30 mouse cellular contexts compared by ENCODE assay signal in genomic region chr17:64581133-64581532, GRCm38 (mm10). TPM values are rescaled to one million over a fixed set of nuclear protein-coding genes. Genes with fewer than 3 reads are reported as not detected.
DNase-seq lines count a peak whose midpoint lies in the region; ATAC-seq lines count a peak whose summit lies in the region.
"Had no signal": no experiment of that assay in that cellular context is flagged by ENCODE, and none has a peak within 500 bp of the region (broad histone marks: within the 10 kb centered on the region; RNA-seq: fewer than 3 reads in every experiment).

No protein-coding gene starts in this region.

- WGBS in forebrain, embryonic 14.5 days = 76% methylated on average over 6 of the region's 6 CpGs
- WGBS in forebrain, embryonic 12.5 days = 89% methylated on average over 6 of the region's 6 CpGs
- WGBS in midbrain, embryonic 15.5 days = 86% methylated on average over 6 of the region's 6 CpGs
- WGBS in intestine, embryonic 16.5 days = 87% methylated on average over 6 of the region's 6 CpGs

- H3K27ac ChIP-seq in forebrain, embryonic 14.5 days (ENCODE audit: low read depth, low read length) = no peak overlapping the region
- H3K27ac ChIP-seq in forebrain, embryonic 12.5 days = no peak overlapping the region
- H3K27ac ChIP-seq in midbrain, embryonic 15.5 days = no peak overlapping the region
- H3K27ac ChIP-seq in intestine, embryonic 16.5 days (ENCODE audit: low read length) = no peak overlapping the region
- H3K27ac ChIP-seq: embryonic facial prominence, embryonic 12.5 days; embryonic facial prominence, embryonic 15.5 days; heart, embryonic 15.5 days; hindbrain, embryonic 14.5 days; hindbrain, postnatal 0 days had no signal

- peak; percentile 67 for DNase-seq in forebrain, embryonic 14.5 days (ENCODE audit: low spot score)
- DNase-seq in layer of hippocampus, adult 11-12 months (ENCODE audit: low spot score) = peak; percentile 19
- no peak for DNase-seq in layer of hippocampus, adult 9-11 months
- peak; percentile 26 for DNase-seq in brain, adult 2 months (ENCODE audit: low read depth, low spot score)
- peak; percentile 58 for DNase-seq in brain, embryonic 18.5 days (ENCODE audit: low read depth, low spot score)
- DNase-seq: adrenal gland, postnatal 10 days; adrenal gland, postnatal 36 days; B cell, adult 2 months; cerebellum, adult 18-20 months; cerebellum, adult 9-10 months; cerebellum, postnatal 14 days; gastrocnemius, postnatal 25 days; heart, adult 18-20 months; heart, postnatal 10 days; heart, postnatal 36 days; kidney, adult 2 months had no signal

- H3K4me3 ChIP-seq in forebrain, embryonic 14.5 days (ENCODE audit: low read depth, low read length) = no peak overlapping the region
- no peak overlapping the region for H3K4me3 ChIP-seq in forebrain, embryonic 12.5 days (replicated peaks)
- no peak overlapping the region for H3K4me3 ChIP-seq in midbrain, embryonic 15.5 days
- no peak overlapping the region for H3K4me3 ChIP-seq in intestine, embryonic 16.5 days (ENCODE audit: low read length)
- H3K4me3 ChIP-seq: embryonic facial prominence, embryonic 12.5 days; embryonic facial prominence, embryonic 15.5 days; heart, embryonic 12.5 days; heart, embryonic 15.5 days had no signal

- no peaks in the 10 kb centered on the region for H3K36me3 ChIP-seq in forebrain, embryonic 14.5 days (ENCODE audit: control insufficient read depth, insufficient read depth, low read length)
- H3K36me3 ChIP-seq in forebrain, embryonic 12.5 days (replicated peaks) = no peaks in the 10 kb centered on the region
- H3K36me3 ChIP-seq in midbrain, embryonic 15.5 days (replicated peaks) = no peaks in the 10 kb centered on the region
- H3K36me3 ChIP-seq in intestine, embryonic 16.5 days (ENCODE audit: control insufficient read depth, insufficient read depth, low read length) = no peaks in the 10 kb centered on the region
- H3K36me3 ChIP-seq: embryonic facial prominence, embryonic 12.5 days; embryonic facial prominence, embryonic 15.5 days; G1E; heart, embryonic 12.5 days; heart, embryonic 15.5 days had no signal

- no peak overlapping the region for H3K4me2 ChIP-seq in forebrain, embryonic 14.5 days (ENCODE audit: low read length)
- H3K4me2 ChIP-seq in forebrain, embryonic 12.5 days = no peak overlapping the region
- no peak overlapping the region for H3K4me2 ChIP-seq in midbrain, embryonic 15.5 days
- no peak overlapping the region for H3K4me2 ChIP-seq in intestine, embryonic 16.5 days (ENCODE audit: low read depth, low read length)
- H3K4me2 ChIP-seq: embryonic facial prominence, embryonic 12.5 days; embryonic facial prominence, embryonic 15.5 days; heart, embryonic 12.5 days; heart, embryonic 15.5 days; hindbrain, embryonic 14.5 days had no signal

- peak; percentile 72; the same call in 1 of the 2 replicates for ATAC-seq in forebrain, embryonic 14.5 days
- ATAC-seq in forebrain, embryonic 12.5 days (ENCODE audit: low FRiP score) = no peak
- ATAC-seq in midbrain, embryonic 15.5 days (replicated peaks) = no peak
- ATAC-seq in intestine, embryonic 16.5 days = no peak
- ATAC-seq: hindbrain, postnatal 0 days; inflammation-experienced regulatory T-cells, adult 6 months; intestine, postnatal 0 days; Patski had no signal

- H3K9me3 ChIP-seq in forebrain, embryonic 14.5 days (replicated peaks; ENCODE audit: control insufficient read depth, low read length) = no peaks in the 10 kb centered on the region
- no peaks in the 10 kb centered on the region for H3K9me3 ChIP-seq in forebrain, embryonic 12.5 days
- H3K9me3 ChIP-seq in midbrain, embryonic 15.5 days = no peaks in the 10 kb centered on the region
- no peaks in the 10 kb centered on the region for H3K9me3 ChIP-seq in intestine, embryonic 16.5 days (ENCODE audit: control insufficient read depth, low read length)
- H3K9me3 ChIP-seq: embryonic facial prominence, embryonic 12.5 days; embryonic facial prominence, embryonic 15.5 days; heart, embryonic 12.5 days; heart, embryonic 15.5 days had no signal

- no peaks in the 10 kb centered on the region; the same call in 1 of the 2 replicates for H3K4me1 ChIP-seq in forebrain, embryonic 14.5 days (ENCODE audit: control insufficient read depth, insufficient read depth, low read length)
- H3K4me1 ChIP-seq in forebrain, embryonic 12.5 days = no peaks in the 10 kb centered on the region; the same call in 1 of the 2 replicates
- peaks cover 4% of the 10 kb centered on the region; the same call in 1 of the 2 replicates for H3K4me1 ChIP-seq in midbrain, embryonic 15.5 days
- H3K4me1 ChIP-seq in intestine, embryonic 16.5 days (ENCODE audit: control insufficient read depth, insufficient read depth, low read length) = no peaks in the 10 kb centered on the region; the same call in 1 of the 2 replicates
- H3K4me1 ChIP-seq: embryonic facial prominence, embryonic 12.5 days; embryonic facial prominence, embryonic 15.5 days; heart, embryonic 12.5 days; heart, embryonic 15.5 days had no signal

- H3K9ac ChIP-seq in forebrain, embryonic 14.5 days (ENCODE audit: low read length) = no peak overlapping the region
- no peak overlapping the region for H3K9ac ChIP-seq in forebrain, embryonic 12.5 days
- no peak overlapping the region for H3K9ac ChIP-seq in midbrain, embryonic 15.5 days
- no peak overlapping the region for H3K9ac ChIP-seq in intestine, embryonic 16.5 days (ENCODE audit: low read depth, low read length)
- H3K9ac ChIP-seq: embryonic facial prominence, embryonic 12.5 days; embryonic facial prominence, embryonic 15.5 days; heart, embryonic 12.5 days; heart, embryonic 15.5 days; hindbrain, embryonic 14.5 days had no signal

- H3K27me3 ChIP-seq in forebrain, embryonic 14.5 days (replicated peaks; ENCODE audit: control insufficient read depth, insufficient read depth, low read length) = no peaks in the 10 kb centered on the region
- no peaks in the 10 kb centered on the region for H3K27me3 ChIP-seq in forebrain, embryonic 12.5 days
- no peaks in the 10 kb centered on the region for H3K27me3 ChIP-seq in midbrain, embryonic 15.5 days (replicated peaks)
- H3K27me3 ChIP-seq in intestine, embryonic 16.5 days (replicated peaks; ENCODE audit: control insufficient read depth, insufficient read depth, low read length) = no peaks in the 10 kb centered on the region
- H3K27me3 ChIP-seq: CH12.LX; embryonic facial prominence, embryonic 12.5 days; embryonic facial prominence, embryonic 15.5 days; heart, embryonic 12.5 days; heart, embryonic 15.5 days had no signal

RNA-seq across cellular contexts. Expression of gene Man2a1, which starts 19.4 kb away (rescaled TPM):
- polyA plus RNA-seq in forebrain, embryonic 14.5 days (2014; fragmentation: Nextera tagmentation; extraction: Ambion mirVana) = 1.6 and 2.2 TPM in 2 replicates
- 4.1 and 4.7 TPM in 2 replicates for polyA plus RNA-seq in forebrain, embryonic 12.5 days (2016; fragmentation: Nextera tagmentation; extraction: Ambion mirVana)
- polyA plus RNA-seq in midbrain, embryonic 15.5 days (2015; fragmentation: Nextera tagmentation; extraction: Ambion mirVana) = 6.0 and 6.1 TPM in 2 replicates
- polyA plus RNA-seq in intestine, embryonic 16.5 days (2015; fragmentation: Nextera tagmentation; extraction: Ambion mirVana) = 8.4 and 9.1 TPM in 2 replicates
- polyA plus RNA-seq: G1E had no signal
